Mouse (Mus musculus) gastrocnemius, postnatal 25 days (tissue): ENCODE data around the gene Cbx1. TPM values are rescaled to one million over a fixed set of nuclear protein-coding genes. Genes with fewer than 3 reads are reported as not detected.
"Not testable (repeated sequence)": the region's sequence is repeated elsewhere in the genome, so short reads cannot be mapped to it uniquely, and the experiment has no call there.

Experiments
- DNase-seq: peaks from one replicate; pipeline ENCODE4 v3.0.0; 2022
- microRNA-seq, 2 experiments: library from miRNA; unstranded; fragments of <30 nt; microRNA quantifications; one replicate each; pipeline ENCODE4 v1.2.0; 2021; ENCODE audit warnings: borderline replicate concordance in 2 of 2
- total RNA-seq, 2 experiments: library from RNA; stranded (reverse); gene quantifications; 1 replicate in 1 of 2; 2 replicates in 1 of 2; pipeline ENCODE4 v1.2.3; 2021

Cbx1 gene
- total RNA-seq, 2 experiments from 2014 or later = 32.8 to 34.6 TPM

GRCm38 (mm10) chr11:96839428-96839827, 50.5 kb downstream of the Cbx1 start:
- no peak for DNase-seq

GRCm38 (mm10) chr11:96839877-96840276, 51.0 kb downstream of the Cbx1 start:
- DNase-seq = no peak

- DNase-seq = no peak
Observed at GRCm38 (mm10) chr11:96840290-96840689, 51.4 kb downstream of the Cbx1 start.

- DNase-seq = no peak
Observed at GRCm38 (mm10) chr11:96843627-96844026, 54.7 kb downstream of the Cbx1 start.

GRCm38 (mm10) chr11:96847240-96847639, 58.3 kb downstream of the Cbx1 start:
- DNase-seq = no peak

GRCm38 (mm10) chr11:96848694-96849093, 59.8 kb downstream of the Cbx1 start:
- DNase-seq = no peak

GRCm38 (mm10) chr11:96849145-96849544, 60.2 kb downstream of the Cbx1 start:
- not testable (repeated sequence) for DNase-seq

GRCm38 (mm10) chr11:96849681-96850467, 60.9 kb downstream of the Cbx1 start, which contains the start of gene Copz2:
Copz2 (plus strand) TSS chr11:96849870.
- peak; percentile 57 for DNase-seq

- DNase-seq = no peak
Observed at GRCm38 (mm10) chr11:96857446-96857845, 68.5 kb downstream of the Cbx1 start.

Small RNA genes lying within 50 kb of the gene (microRNA-seq; reads per million reads assigned to microRNA genes)
- gene Mir152 = 178 to 502 reads per million in 2 experiments

Other genes starting within 250 kb of the Cbx1 start
- gene Snx11, start 11.6 kb upstream of the Cbx1 start, total RNA-seq = 10 to 100 TPM in 1 of 2 experiments, 1 to 10 TPM in 1; 8.1 to 11.3 TPM
- gene Nfe2l1, start 40.8 kb downstream of the Cbx1 start, total RNA-seq = 100 to 1,000 TPM; 348 to 389 TPM
- 10 to 100 TPM; 28.2 to 31.1 TPM for gene Copz2, start 60.7 kb downstream of the Cbx1 start, total RNA-seq
- gene Cdk5rap3, start 127.4 kb downstream of the Cbx1 start, total RNA-seq = 10 to 100 TPM; 22.3 to 23.0 TPM
- not detected for gene Prr15l, start 139.0 kb downstream of the Cbx1 start, total RNA-seq
- gene Pnpo, start 154.9 kb downstream of the Cbx1 start, total RNA-seq = 1 to 10 TPM; 7.0 to 8.3 TPM
- gene Sp2, start 193.8 kb downstream of the Cbx1 start, total RNA-seq = 1 to 10 TPM; 8.9 to 9.0 TPM
- under 1 TPM in 1 of 2 experiments, not detected in 1; 0.10 TPM for gene Sp6, start 224.3 kb downstream of the Cbx1 start, total RNA-seq
- 1 to 10 TPM; 9.3 to 9.4 TPM for gene Scrn2, start 240.8 kb downstream of the Cbx1 start, total RNA-seq